In genomic region chr17:47925340-47925926, GRCm38 (mm10) we compare ENCODE assay signal across 9 mouse cellular contexts. TPM values are rescaled to one million over a fixed set of nuclear protein-coding genes. Genes with fewer than 3 reads are reported as not detected.
DNase-seq lines count a peak whose midpoint lies in the region; ATAC-seq and TF ChIP-seq lines count a peak whose summit lies in the region.
"Had no signal": no experiment of that assay in that cellular context is flagged by ENCODE, and none has a peak within 500 bp of the region (broad histone marks: within the 10 kb centered on the region; RNA-seq: fewer than 3 reads in every experiment).

No protein-coding gene starts in this region.

- H3K4me2 ChIP-seq in embryonic facial prominence, embryonic 12.5 days (replicated peaks) = peak overlapping the region; percentile 86
- peak overlapping the region; percentile 93 for H3K4me2 ChIP-seq in neural tube, embryonic 14.5 days (ENCODE audit: low read depth, low read length)

- no peaks in the 10 kb centered on the region for H3K9me3 ChIP-seq in embryonic facial prominence, embryonic 12.5 days
- H3K9me3 ChIP-seq in limb, embryonic 10.5 days (replicated peaks) = no peaks in the 10 kb centered on the region
- H3K9me3 ChIP-seq in neural tube, embryonic 14.5 days (ENCODE audit: control insufficient read depth, low read length) = no peaks in the 10 kb centered on the region

- DNase-seq in liver, adult 2 months (ENCODE audit: extremely low read depth, low read depth, low spot score) = no peak
- no peak for DNase-seq in liver
- DNase-seq in limb, embryonic 10.5 days (ENCODE audit: low spot score) = no peak
- DNase-seq in layer of hippocampus, postnatal 14 days (ENCODE audit: low spot score in 2 of 2) = no peak
- no peak for DNase-seq in layer of hippocampus, adult 9-11 months
- DNase-seq in left cerebral cortex, postnatal 25 days (ENCODE audit: low spot score in 2 of 2) = no peak
- DNase-seq: cerebellum, adult 11-12 months had no signal

- peaks cover 6% of the 10 kb centered on the region for H3K4me1 ChIP-seq in liver, adult 2 months (ENCODE audit: control insufficient read depth, insufficient read depth, low read length)
- peaks cover 35% of the 10 kb centered on the region for H3K4me1 ChIP-seq in embryonic facial prominence, embryonic 12.5 days
- H3K4me1 ChIP-seq in limb, embryonic 10.5 days = peaks cover 70% of the 10 kb centered on the region
- H3K4me1 ChIP-seq in neural tube, embryonic 14.5 days (ENCODE audit: control insufficient read depth, insufficient read depth, low read length) = peaks cover 15% of the 10 kb centered on the region

- H3K4me3 ChIP-seq in liver, adult 2 months (ENCODE audit: insufficient read depth, low read depth, low read length) = peak overlapping the region; percentile 83; the same call in 1 of the 2 replicates
- H3K4me3 ChIP-seq in embryonic facial prominence, embryonic 12.5 days = peak overlapping the region; percentile 99
- H3K4me3 ChIP-seq in limb, embryonic 10.5 days = peak overlapping the region; percentile 95
- H3K4me3 ChIP-seq in neural tube, embryonic 14.5 days (ENCODE audit: low read depth, low read length) = peak overlapping the region; percentile 79

- intact Hi-C loops in left cerebral cortex, postnatal 25 days (cut with DNase I) = loop anchor here (2.0 kb wide), 1 partner anchor 53 kb away; no protein-coding TSS in a partner anchor

- H3K79me2 ChIP-seq in liver, adult 2 months (ENCODE audit: control insufficient read depth, insufficient read depth, low read length) = peaks cover 10% of the 10 kb centered on the region; the same call in 1 of the 2 replicates

- no peaks in the 10 kb centered on the region for H3K27me3 ChIP-seq in liver, adult 2 months (ENCODE audit: control insufficient read depth, insufficient read depth, low read length)
- 0 out of 2 replicates have a peak, but pooled peaks cover 4% of the 10 kb centered on the region for H3K27me3 ChIP-seq in embryonic facial prominence, embryonic 12.5 days
- H3K27me3 ChIP-seq in limb, embryonic 10.5 days (ENCODE audit: low read depth, poor library complexity, severe bottlenecking) = peaks cover 27% of the 10 kb centered on the region
- peaks cover 17% of the 10 kb centered on the region for H3K27me3 ChIP-seq in neural tube, embryonic 14.5 days (ENCODE audit: control insufficient read depth, insufficient read depth, low read length)

- no peak for TF ChIP-seq POLR2A in liver, adult 2 months (IDR thresholded peaks at IDR 0.05; ENCODE audit: extremely low read depth, insufficient read depth, low read length)

- 9% methylated on average over 13 of the region's 13 CpGs for WGBS in liver, adult 2 months
- WGBS in embryonic facial prominence, embryonic 12.5 days = 2% methylated on average over 13 of the region's 13 CpGs
- WGBS in limb, embryonic 10.5 days = under 1% methylated on average over 13 of the region's 13 CpGs
- WGBS in neural tube, embryonic 14.5 days = 3% methylated on average over 13 of the region's 13 CpGs

- H3K36me3 ChIP-seq in liver, adult 2 months (ENCODE audit: control insufficient read depth, insufficient read depth, low read length) = no peaks in the 10 kb centered on the region
- H3K36me3 ChIP-seq in embryonic facial prominence, embryonic 12.5 days = 0 out of 2 replicates have a peak, but pooled peaks cover 5% of the 10 kb centered on the region
- peaks cover 12% of the 10 kb centered on the region; the same call in 1 of the 2 replicates for H3K36me3 ChIP-seq in limb, embryonic 10.5 days
- no peaks in the 10 kb centered on the region for H3K36me3 ChIP-seq in neural tube, embryonic 14.5 days (ENCODE audit: control insufficient read depth, insufficient read depth, low read length)

- no peak for TF ChIP-seq CTCF in liver, adult 2 months (IDR thresholded peaks at IDR 0.05; ENCODE audit: low read depth, low read length)

- ATAC-seq in embryonic facial prominence, embryonic 12.5 days (ENCODE audit: insufficient number of reproducible peaks, insufficient read depth, low FRiP score, low TSS enrichment) = no peak
- ATAC-seq in neural tube, embryonic 14.5 days (ENCODE audit: low read depth) = peak; percentile 5; the same call in 1 of the 2 replicates

- H3K9ac ChIP-seq in liver, adult 2 months (ENCODE audit: low read depth, low read length) = peak overlapping the region; percentile 48; the same call in 1 of the 2 replicates
- H3K9ac ChIP-seq in embryonic facial prominence, embryonic 12.5 days = peak overlapping the region; percentile 98
- peak overlapping the region; percentile 44; the same call in 1 of the 2 replicates for H3K9ac ChIP-seq in neural tube, embryonic 14.5 days (replicated peaks; ENCODE audit: low read depth, low read length)

- H3K27ac ChIP-seq in liver, adult 2 months (replicated peaks; ENCODE audit: insufficient read depth, low read depth, low read length) = no peak overlapping the region; the same call in 1 of the 2 replicates
- peak overlapping the region; percentile 98 for H3K27ac ChIP-seq in embryonic facial prominence, embryonic 12.5 days
- H3K27ac ChIP-seq in limb, embryonic 10.5 days = peak overlapping the region; percentile 99
- H3K27ac ChIP-seq in neural tube, embryonic 14.5 days (ENCODE audit: low read depth, low read length) = no peak overlapping the region

RNA-seq across cellular contexts. Expression of gene Foxp4, which starts 1.0 kb away (rescaled TPM):
- total RNA-seq in liver, adult 2 months (2014; rRNA removed) = 2.0 and 4.1 TPM in 2 replicates
- 18.5 and 24.6 TPM in 2 replicates for polyA plus RNA-seq in liver, adult 2 months (2012; rRNA removed)
- 51.0 and 52.4 TPM in 2 replicates for polyA plus RNA-seq in embryonic facial prominence, embryonic 12.5 days (2016; fragmentation: Nextera tagmentation; extraction: Ambion mirVana)
- polyA plus RNA-seq in limb, embryonic 10.5 days (2016; fragmentation: Nextera tagmentation; extraction: Ambion mirVana) = 23.2 and 27.2 TPM in 2 replicates
- 28.7 and 29.1 TPM in 2 replicates for polyA plus RNA-seq in neural tube, embryonic 14.5 days (2014; fragmentation: Nextera tagmentation; extraction: Ambion mirVana)
- total RNA-seq in layer of hippocampus, postnatal 14 days (2021) = 10 to 100 TPM; 43.4 to 49.1 TPM
- total RNA-seq in left cerebral cortex, postnatal 25 days (2021) = 10 to 100 TPM; 41.3 to 42.7 TPM

Comparison
In these comparisons a context has a peak if more than half of its experiments do, and no peak if none do; other contexts are left out.
1. H3K27ac ChIP-seq: peak in embryonic facial prominence, embryonic 12.5 days (single experiment) and limb, embryonic 10.5 days (single experiment); none in liver, adult 2 months (single experiment) and neural tube, embryonic 14.5 days (single experiment).
2. H3K9ac ChIP-seq: peak in every context shown above with its lines; median percentile 98 in embryonic facial prominence, embryonic 12.5 days; 48 in liver, adult 2 months; 44 in neural tube, embryonic 14.5 days.
3. Peak in every context shown above with its lines, with median percentiles within 50 percentile points of each other: H3K4me3 ChIP-seq.